Comparison of ENCODE assay signal across 8 mouse cellular contexts in the genomic region with DNA sequence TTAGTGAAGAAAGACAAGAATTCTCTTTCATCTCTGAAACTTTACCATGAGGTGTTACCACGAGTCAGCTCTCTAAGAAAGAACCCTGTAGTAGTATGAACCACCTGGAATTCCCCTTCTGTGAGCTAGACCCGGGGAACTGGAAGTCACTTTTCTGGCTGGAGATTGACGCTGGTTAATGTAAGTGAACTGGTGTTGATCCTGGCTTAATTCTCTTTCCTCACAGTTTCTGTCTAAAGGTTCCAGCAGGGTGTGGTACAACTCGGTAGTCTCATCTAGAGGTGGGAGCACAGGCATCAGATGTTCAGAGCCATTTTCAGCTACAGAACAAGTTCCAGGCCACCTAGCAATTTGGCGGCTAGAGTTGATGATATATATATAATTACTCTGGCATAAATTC. TPM values are rescaled to one million over a fixed set of nuclear protein-coding genes. Genes with fewer than 3 reads are reported as not detected.
DNase-seq lines count a peak whose midpoint lies in the region; ATAC-seq lines count a peak whose summit lies in the region.

No protein-coding gene starts in this region.

- peaks cover 12% of the 10 kb centered on the region for H3K4me1 ChIP-seq in heart, embryonic 12.5 days (replicated peaks)
- peaks cover 19% of the 10 kb centered on the region for H3K4me1 ChIP-seq in limb, embryonic 13.5 days
- H3K4me1 ChIP-seq in stomach, embryonic 15.5 days, result no peaks in the 10 kb centered on the region

- no peaks in the 10 kb centered on the region for H3K9me3 ChIP-seq in heart, embryonic 12.5 days (replicated peaks)
- H3K9me3 ChIP-seq in limb, embryonic 13.5 days, result no peaks in the 10 kb centered on the region
- no peaks in the 10 kb centered on the region for H3K9me3 ChIP-seq in stomach, embryonic 15.5 days

- DNase-seq in heart, postnatal 4 days, result no peak
- no peak for DNase-seq in left cerebral cortex, postnatal 25 days (ENCODE audit: low spot score in 2 of 2)
- DNase-seq in urinary bladder, adult 2 months (ENCODE audit: low spot score), result no peak

- no peaks in the 10 kb centered on the region for H3K27me3 ChIP-seq in heart, embryonic 12.5 days (replicated peaks)
- H3K27me3 ChIP-seq in limb, embryonic 13.5 days, result no peaks in the 10 kb centered on the region
- H3K27me3 ChIP-seq in stomach, embryonic 15.5 days (replicated peaks), result no peaks in the 10 kb centered on the region

- 31% methylated on average over 5 of the region's 5 CpGs for WGBS in heart, embryonic 12.5 days
- WGBS in limb, embryonic 13.5 days, result 22% methylated on average over 5 of the region's 5 CpGs
- WGBS in stomach, embryonic 15.5 days, result 21% methylated on average over 5 of the region's 5 CpGs

- intact Hi-C loops in left cerebral cortex, postnatal 25 days (cut with DNase I), result no loop called here

- ATAC-seq in heart, embryonic 12.5 days (ENCODE audit: insufficient number of reproducible peaks, low FRiP score), result no peak
- peak; percentile 54 for ATAC-seq in CD4-positive, CD25-positive, alpha-beta regulatory T cell, adult 4 months
- 0 out of 2 replicates have a peak, but pooled peaks have one; percentile 44 for ATAC-seq in erythroblast, adult 5-6 weeks (replicated peaks; ENCODE audit: low FRiP score, poor library complexity, severe bottlenecking)
- ATAC-seq in limb, embryonic 13.5 days (ENCODE audit: low FRiP score, low read depth), result no peak
- no peak for ATAC-seq in stomach, embryonic 15.5 days (ENCODE audit: insufficient read depth, low FRiP score, low read depth)

- H3K9ac ChIP-seq in heart, embryonic 12.5 days, result peak overlapping the region; percentile 79
- H3K9ac ChIP-seq in limb, embryonic 13.5 days, result peak overlapping the region; percentile 69
- H3K9ac ChIP-seq in stomach, embryonic 15.5 days, result peak overlapping the region; percentile 43; the same call in 1 of the 2 replicates

- H3K27ac ChIP-seq in heart, embryonic 12.5 days (ENCODE audit: poor library complexity, severe bottlenecking), result peak overlapping the region; percentile 82
- H3K27ac ChIP-seq in limb, embryonic 13.5 days, result peak overlapping the region; percentile 69
- peak overlapping the region; percentile 84 for H3K27ac ChIP-seq in stomach, embryonic 15.5 days

- H3K4me2 ChIP-seq in heart, embryonic 12.5 days, result peak overlapping the region; percentile 77
- peak overlapping the region; percentile 70 for H3K4me2 ChIP-seq in limb, embryonic 13.5 days (replicated peaks)
- peak overlapping the region; percentile 56 for H3K4me2 ChIP-seq in stomach, embryonic 15.5 days

- peaks cover 5% of the 10 kb centered on the region for H3K36me3 ChIP-seq in heart, embryonic 12.5 days
- H3K36me3 ChIP-seq in limb, embryonic 13.5 days, result peaks cover 12% of the 10 kb centered on the region
- H3K36me3 ChIP-seq in stomach, embryonic 15.5 days, result peaks cover 7% of the 10 kb centered on the region; the same call in 1 of the 2 replicates

- peak overlapping the region; percentile 84 for H3K4me3 ChIP-seq in heart, embryonic 12.5 days
- H3K4me3 ChIP-seq in limb, embryonic 13.5 days, result peak overlapping the region; percentile 95
- H3K4me3 ChIP-seq in stomach, embryonic 15.5 days (replicated peaks), result peak overlapping the region; percentile 79

RNA-seq across cellular contexts. Expression of a gene that starts 0.9 kb away (rescaled TPM):
- polyA plus RNA-seq in heart, embryonic 12.5 days (2016; fragmentation: Nextera tagmentation; extraction: Ambion mirVana), result 44.6 and 45.2 TPM in 2 replicates
- 10 to 100 TPM; 50.7 to 53.1 TPM for total RNA-seq in heart, postnatal 4 days (2021)
- polyA plus RNA-seq in CD4-positive, CD25-positive, alpha-beta regulatory T cell, adult 4 months (2017; shearing (Covaris generic)), result 10 to 100 TPM; 35.2 to 36.3 TPM
- 16.3 and 20.8 TPM in 2 replicates for total RNA-seq in erythroblast, adult 5-6 weeks (2015; ENCODE audit: low replicate concordance)
- total RNA-seq in erythroblast, adult 5-6 weeks (2017; ENCODE audit: low replicate concordance), result 34.5 and 43.6 TPM in 2 replicates
- polyA plus RNA-seq in limb, embryonic 13.5 days (2015; fragmentation: Nextera tagmentation; extraction: Ambion mirVana), result 62.3 and 66.2 TPM in 2 replicates
- polyA plus RNA-seq in stomach, embryonic 15.5 days (2015; fragmentation: Nextera tagmentation; extraction: Ambion mirVana), result 47.8 and 50.4 TPM in 2 replicates
- total RNA-seq in left cerebral cortex, postnatal 25 days (2021), result 10 to 100 TPM; 28.9 to 29.6 TPM
- polyA plus RNA-seq in urinary bladder, adult 2 months (2012; rRNA removed), result 23.9 and 25.2 TPM in 2 replicates

RNA-seq across cellular contexts. Expression of a gene that starts 28.1 kb away (rescaled TPM):
- 0.17 TPM in 1 of 2 replicates, not detected in the other for polyA plus RNA-seq in heart, embryonic 12.5 days (2016; fragmentation: Nextera tagmentation; extraction: Ambion mirVana)
- total RNA-seq in heart, postnatal 4 days (2021), result 1 to 10 TPM; 1.4 to 1.5 TPM
- not detected for polyA plus RNA-seq in CD4-positive, CD25-positive, alpha-beta regulatory T cell, adult 4 months (2017; shearing (Covaris generic))
- not detected in 2 replicates for total RNA-seq in erythroblast, adult 5-6 weeks (2015; ENCODE audit: low replicate concordance)
- not detected in 2 replicates for total RNA-seq in erythroblast, adult 5-6 weeks (2017; ENCODE audit: low replicate concordance)
- 1.9 TPM in 2 replicates for polyA plus RNA-seq in limb, embryonic 13.5 days (2015; fragmentation: Nextera tagmentation; extraction: Ambion mirVana)
- 0.82 and 0.95 TPM in 2 replicates for polyA plus RNA-seq in stomach, embryonic 15.5 days (2015; fragmentation: Nextera tagmentation; extraction: Ambion mirVana)
- under 1 TPM; 0.07 to 0.09 TPM for total RNA-seq in left cerebral cortex, postnatal 25 days (2021)
- polyA plus RNA-seq in urinary bladder, adult 2 months (2012; rRNA removed), result 1.5 and 4.2 TPM in 2 replicates

RNA-seq across cellular contexts. Expression of a gene that starts 52.8 kb away (rescaled TPM):
- 9.5 and 9.9 TPM in 2 replicates for polyA plus RNA-seq in heart, embryonic 12.5 days (2016; fragmentation: Nextera tagmentation; extraction: Ambion mirVana)
- 10 to 100 TPM; 12.1 to 13.2 TPM for total RNA-seq in heart, postnatal 4 days (2021)
- 1 to 10 TPM; 4.5 to 7.7 TPM for polyA plus RNA-seq in CD4-positive, CD25-positive, alpha-beta regulatory T cell, adult 4 months (2017; shearing (Covaris generic))
- 2.7 and 5.4 TPM in 2 replicates for total RNA-seq in erythroblast, adult 5-6 weeks (2015; ENCODE audit: low replicate concordance)
- 8.8 and 10.5 TPM in 2 replicates for total RNA-seq in erythroblast, adult 5-6 weeks (2017; ENCODE audit: low replicate concordance)
- 10.4 and 10.6 TPM in 2 replicates for polyA plus RNA-seq in limb, embryonic 13.5 days (2015; fragmentation: Nextera tagmentation; extraction: Ambion mirVana)
- polyA plus RNA-seq in stomach, embryonic 15.5 days (2015; fragmentation: Nextera tagmentation; extraction: Ambion mirVana), result 8.4 and 8.6 TPM in 2 replicates
- total RNA-seq in left cerebral cortex, postnatal 25 days (2021), result 10 to 100 TPM; 28.0 to 29.1 TPM
- 12.9 and 14.4 TPM in 2 replicates for polyA plus RNA-seq in urinary bladder, adult 2 months (2012; rRNA removed)

Comparison
In these comparisons a context has a peak if more than half of its experiments do, and no peak if none do; other contexts are left out.
1. ATAC-seq: peak in CD4-positive, CD25-positive, alpha-beta regulatory T cell, adult 4 months (single experiment) and erythroblast, adult 5-6 weeks (single experiment); none in heart, embryonic 12.5 days (single experiment), limb, embryonic 13.5 days (single experiment) and stomach, embryonic 15.5 days (single experiment).
2. Peak in every context shown above with its lines, with median percentiles within 50 percentile points of each other: H3K27ac ChIP-seq, H3K4me2 ChIP-seq, H3K4me3 ChIP-seq and H3K9ac ChIP-seq.